Mouse (Mus musculus): ENCODE results near the gene Dera.

The Dera gene

GRCm38 (mm10) chr6:137756310-137756709 lies 2.0 kb downstream of the Dera start:
- no peak for DNase-seq (ENCODE audit: low spot score in 2 of 2)

GRCm38 (mm10) chr6:137757891-137758290 lies 3.5 kb downstream of the Dera start:
- DNase-seq (ENCODE audit: low spot score in 2 of 2) = no peak

- DNase-seq (ENCODE audit: low spot score in 2 of 2) = no peak
These were observed 5.3 kb downstream of the Dera start for GRCm38 (mm10) chr6:137759681-137760080.

- no peak for DNase-seq (ENCODE audit: low spot score in 2 of 2)
These were observed 6.6 kb downstream of the Dera start for GRCm38 (mm10) chr6:137760966-137761365.

GRCm38 (mm10) chr6:137764572-137765210 lies 10.3 kb downstream of the Dera start:
- no peak for DNase-seq (ENCODE audit: low spot score in 2 of 2)

DNA sequence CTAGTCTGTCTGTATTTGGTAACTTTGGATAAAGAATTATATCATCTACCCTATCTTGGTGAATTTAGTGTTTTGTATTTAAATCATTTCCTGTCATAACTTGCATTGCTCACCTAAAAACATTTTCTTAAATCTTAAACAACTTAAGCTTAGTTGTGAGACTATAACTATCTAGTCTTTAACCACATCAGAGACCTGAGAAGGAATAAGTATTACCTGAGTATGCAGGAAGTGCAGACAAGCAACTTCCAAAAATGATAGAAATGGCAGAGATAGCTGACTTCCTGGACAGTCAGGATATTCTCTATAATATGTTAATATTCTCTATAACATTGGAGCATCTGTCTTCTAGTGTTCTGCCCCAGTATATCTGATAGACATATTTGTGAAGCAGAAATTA lies 11.8 kb downstream of the Dera start:
- DNase-seq (ENCODE audit: low spot score in 2 of 2) = no peak

GRCm38 (mm10) chr6:137771621-137772250 lies 17.4 kb downstream of the Dera start:
- no peak for DNase-seq (ENCODE audit: low spot score in 2 of 2)

DNA sequence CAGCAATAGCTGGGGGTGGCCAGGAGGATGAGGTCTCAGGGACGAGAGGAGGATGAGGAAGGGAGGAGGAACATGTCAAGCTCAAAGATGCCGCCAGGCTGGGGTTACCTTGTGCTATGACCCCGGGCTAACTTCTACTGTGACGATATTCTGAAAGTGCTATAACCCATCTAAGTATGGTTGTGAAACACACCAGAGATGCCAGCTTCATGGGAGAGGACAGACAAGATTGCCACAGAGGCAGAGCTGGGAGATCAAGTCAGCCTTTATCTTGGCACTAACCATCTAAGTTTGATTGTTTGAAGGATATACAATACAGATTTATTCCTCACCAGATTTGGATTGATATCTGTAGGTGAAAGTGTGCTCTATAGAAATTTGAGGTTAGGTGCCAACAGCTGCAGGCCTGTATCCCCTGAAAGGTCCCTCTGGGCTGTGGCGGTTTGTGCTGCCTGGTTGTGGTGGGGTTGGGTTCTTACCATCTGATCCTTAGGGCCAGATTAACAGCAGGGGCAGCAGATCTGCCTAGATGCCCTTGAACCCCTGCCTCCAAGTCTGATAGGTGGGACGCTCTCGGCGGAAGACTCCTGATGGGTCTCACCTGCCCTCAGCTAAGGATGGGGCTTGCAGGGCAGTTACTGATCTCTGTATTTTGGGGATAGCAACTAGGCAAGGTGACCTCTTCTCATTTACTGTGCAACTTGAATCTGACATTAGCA lies 18.7 kb downstream of the Dera start:
- no peak for DNase-seq (ENCODE audit: low spot score in 2 of 2)

GRCm38 (mm10) chr6:137773637-137774028 lies 19.3 kb downstream of the Dera start:
- no peak for DNase-seq (ENCODE audit: low spot score in 2 of 2)

DNA sequence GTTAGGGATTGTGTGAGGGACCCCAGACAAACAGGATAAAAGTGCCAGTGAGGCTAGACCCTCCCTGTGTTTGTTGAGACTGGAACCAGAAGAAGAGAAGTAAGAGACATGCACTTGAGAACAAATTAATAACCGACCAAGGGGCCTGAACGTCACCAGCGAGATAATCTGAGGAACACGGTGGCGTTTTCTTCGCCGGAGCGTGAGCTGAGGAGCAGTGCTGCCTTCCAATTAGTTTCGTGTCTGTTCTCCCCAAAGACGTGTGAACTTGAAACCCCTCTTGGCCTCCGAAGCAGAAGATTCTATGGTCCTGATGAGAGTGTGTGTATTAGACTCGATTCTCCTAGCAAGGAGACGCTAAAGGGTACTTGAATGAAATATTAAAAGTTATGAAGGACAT lies 19.8 kb downstream of the Dera start:
- DNase-seq (ENCODE audit: low spot score in 2 of 2) = no peak

GRCm38 (mm10) chr6:137775159-137775558 lies 20.8 kb downstream of the Dera start:
- DNase-seq (ENCODE audit: low spot score in 2 of 2) = no peak

DNA sequence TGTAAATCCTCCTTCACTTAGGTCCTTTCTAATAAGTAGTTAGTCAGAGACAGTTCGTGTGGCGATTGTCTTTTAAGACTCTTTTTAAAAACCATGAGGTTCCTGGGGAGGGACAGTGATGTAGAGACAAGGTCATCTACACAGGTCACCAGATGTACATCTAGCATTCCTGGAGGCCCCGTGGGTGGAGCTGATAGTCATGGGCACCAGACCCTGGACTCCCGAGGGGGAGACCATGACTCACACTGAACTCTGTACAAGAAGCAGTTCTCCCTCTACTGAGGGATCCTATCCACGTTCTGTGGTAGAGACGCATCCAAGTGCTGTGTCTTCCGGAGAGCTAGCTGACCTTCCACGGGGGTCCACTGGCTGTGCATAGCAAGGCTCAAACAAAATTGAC lies 22.6 kb downstream of the Dera start:
- DNase-seq (ENCODE audit: low spot score in 2 of 2) = no peak

DNA sequence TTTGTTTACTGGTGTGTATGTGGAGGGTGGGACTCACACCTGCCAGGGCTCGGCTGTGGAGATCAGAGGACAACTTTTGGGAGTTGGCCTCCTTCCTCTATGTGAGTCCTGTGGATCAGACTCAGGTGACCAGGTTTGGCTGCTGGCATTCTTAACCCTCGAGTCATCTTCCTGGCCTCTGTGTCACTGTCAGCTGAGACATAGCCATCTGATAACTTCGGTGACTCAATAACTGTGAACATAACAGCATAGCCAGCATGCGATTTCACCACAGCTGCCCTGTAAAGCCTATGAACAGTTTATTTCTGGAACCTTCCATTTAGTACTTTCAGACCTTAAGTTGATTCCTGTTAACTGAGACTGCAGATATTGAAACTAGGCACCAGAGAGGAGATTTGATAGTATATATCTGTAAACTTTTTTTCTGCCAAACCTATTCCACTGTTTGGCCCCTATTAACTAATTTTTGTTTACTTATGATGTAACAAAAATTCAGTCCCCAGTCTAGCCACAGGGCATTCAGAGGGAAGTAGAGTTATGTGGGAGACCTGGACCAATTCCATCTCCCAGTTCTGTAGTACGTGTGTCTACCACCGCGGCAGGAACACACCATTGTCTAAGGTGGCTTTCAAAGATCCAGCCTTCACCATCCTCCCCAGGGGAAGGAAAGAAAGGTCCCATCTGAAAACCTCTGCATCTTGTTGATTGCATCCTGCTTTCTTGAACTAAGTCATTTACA lies 29.7 kb downstream of the Dera start:
- DNase-seq (ENCODE audit: low spot score in 2 of 2) = peak in 1 of 2 experiments; percentile 27

GRCm38 (mm10) chr6:137788976-137789590 lies 34.7 kb downstream of the Dera start:
- no peak for DNase-seq (ENCODE audit: low spot score in 2 of 2)

GRCm38 (mm10) chr6:137789658-137790057 lies 35.3 kb downstream of the Dera start:
- no peak for DNase-seq (ENCODE audit: low spot score in 2 of 2)

DNA sequence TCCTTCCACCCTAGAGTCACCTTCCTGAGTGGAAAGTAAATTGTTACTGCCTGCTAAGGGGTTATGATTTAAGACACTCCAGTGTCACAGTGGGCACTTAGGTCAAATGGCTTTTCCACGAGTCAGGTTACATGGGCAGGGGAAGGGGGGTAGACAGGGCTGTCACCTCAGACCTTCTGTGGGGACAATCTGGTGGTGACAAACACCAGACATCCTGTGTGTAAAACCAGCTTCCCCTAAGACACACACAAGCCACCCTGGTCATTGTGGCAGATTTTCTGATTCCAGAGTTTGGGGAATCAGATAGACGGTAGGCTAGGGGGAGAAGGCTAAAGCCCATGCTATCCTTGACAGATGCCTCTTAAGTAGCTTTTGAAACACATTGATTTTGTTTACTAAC lies 41.1 kb downstream of the Dera start:
- DNase-seq (ENCODE audit: low spot score in 2 of 2) = no peak

- no peak for DNase-seq (ENCODE audit: low spot score in 2 of 2)
These were observed 42.5 kb downstream of the Dera start for GRCm38 (mm10) chr6:137796596-137797567.

- no peak for DNase-seq (ENCODE audit: low spot score in 2 of 2)
These were observed 44.9 kb downstream of the Dera start for GRCm38 (mm10) chr6:137799253-137799652.

DNA sequence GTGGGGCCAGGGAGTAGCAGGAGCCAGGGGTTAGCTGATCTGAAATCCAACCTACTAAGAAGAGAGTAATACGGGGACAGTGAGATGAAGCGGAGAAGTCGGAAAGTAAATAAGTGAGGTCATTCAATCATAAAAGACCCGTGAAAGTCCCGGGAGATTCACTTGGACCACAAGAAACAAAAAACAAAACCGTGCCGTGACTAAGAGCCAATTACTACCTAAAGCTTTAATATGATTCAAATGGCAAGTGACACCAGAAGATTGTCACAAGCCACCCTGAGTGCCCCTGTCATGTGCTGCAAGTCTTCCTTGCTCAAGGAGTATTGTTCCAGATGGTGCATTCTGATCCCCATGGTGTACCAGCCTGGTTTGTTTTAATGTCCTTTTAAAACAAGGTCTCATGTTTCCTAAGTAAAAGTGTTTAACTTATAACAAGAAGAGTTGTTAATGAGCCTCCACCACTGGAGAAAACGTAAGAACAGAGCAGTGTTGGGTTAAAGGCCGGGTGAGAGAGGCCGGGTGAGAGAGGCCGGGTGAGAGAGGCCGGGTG lies 49.2 kb downstream of the Dera start:
- DNase-seq (ENCODE audit: low spot score in 2 of 2) = no peak

- no peak for DNase-seq (ENCODE audit: low spot score in 2 of 2)
These were observed 49.8 kb downstream of the Dera start for GRCm38 (mm10) chr6:137804121-137804520.

All from urinary bladder, adult 18-20 months (tissue).